Mouse (Mus musculus) cortical plate, adult 2 months (tissue): ENCODE data around the gene Setd1a. TPM values are rescaled to one million over a fixed set of nuclear protein-coding genes. Genes with fewer than 3 reads are reported as not detected.
"Not testable (repeated sequence)": the region's sequence is repeated elsewhere in the genome, so short reads cannot be mapped to it uniquely, and the experiment has no call there.

ENCODE experiments used
- H3K27ac ChIP-seq: fragments of 200-500 bp; 2 replicates; pipeline ENCODE4 v1.5.1; 2012; ENCODE audit warnings: low read length, control low read depth, inconsistent platforms; ENCODE audit not compliant: insufficient read depth
- H3K4me1 ChIP-seq: fragments of 200-500 bp; 2 replicates; pipeline ENCODE4 v1.6.1; 2011; ENCODE audit warnings: low read length; ENCODE audit not compliant: control insufficient read depth, insufficient read depth
- H3K4me3 ChIP-seq: fragments of 200-500 bp; 2 replicates; pipeline ENCODE4 v1.5.1; 2011; ENCODE audit warnings: mild to moderate bottlenecking, low read length, control low read depth; ENCODE audit not compliant: insufficient read depth
- CTCF ChIP-seq: fragments of 200-500 bp; IDR thresholded peaks from 2 replicates; pipeline ENCODE4 v1.5.1; 2011; ENCODE audit warnings: mild to moderate bottlenecking, control low read depth, low read length; ENCODE audit not compliant: insufficient read depth; ENCODE audit errors: extremely low read depth
- POLR2A ChIP-seq: fragments of 200-500 bp; IDR thresholded peaks from 2 replicates; pipeline ENCODE4 v1.6.1; 2011; ENCODE audit warnings: mild to moderate bottlenecking, low read length, control low read depth; ENCODE audit not compliant: insufficient read depth; ENCODE audit errors: extremely low read depth
- polyA plus RNA-seq: library from polyadenylated mRNA; depleted of rRNA; stranded (reverse); fragments of >200 nt; gene quantifications from 2 replicates; pipeline ENCODE4 v1.2.3, GENCODE M21; 2012; rRNA removed

Setd1a gene
- 15.7 and 16.4 TPM in 2 replicates for polyA plus RNA-seq

DNA sequence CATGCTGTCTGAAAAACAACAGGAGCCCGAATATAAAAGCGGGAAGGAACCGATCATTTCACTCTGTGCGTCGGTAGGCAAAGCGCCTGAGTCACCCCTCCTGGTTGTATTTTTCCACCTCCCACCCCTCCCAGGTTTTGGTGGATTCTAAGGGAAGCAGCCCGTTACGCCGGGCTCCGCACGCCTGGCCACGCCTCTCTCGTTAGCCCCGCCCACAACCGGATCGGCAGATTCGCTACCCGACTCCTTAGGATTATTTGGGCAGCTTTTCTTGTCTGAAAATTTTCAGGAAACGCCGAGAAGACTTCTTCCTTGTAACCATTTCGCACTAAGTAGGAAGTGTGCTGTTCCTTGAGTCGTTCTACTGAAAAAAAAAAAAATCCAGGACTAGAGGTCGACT is at the start of gene Setd1a:
TSS of gene Setd1a (plus strand) at position 245 of the 400 bp plus-strand sequence.
- H3K4me3 ChIP-seq, result peak within 1 kb of the TSS; percentile 91
- peak within 1 kb of the TSS; percentile 100 for H3K27ac ChIP-seq
- peak; percentile 74 for TF ChIP-seq POLR2A
- TF ChIP-seq CTCF, result no peak
- peaks cover 3% of the 10 kb centered on the region; the same call in 1 of the 2 replicates for H3K4me1 ChIP-seq

DNA sequence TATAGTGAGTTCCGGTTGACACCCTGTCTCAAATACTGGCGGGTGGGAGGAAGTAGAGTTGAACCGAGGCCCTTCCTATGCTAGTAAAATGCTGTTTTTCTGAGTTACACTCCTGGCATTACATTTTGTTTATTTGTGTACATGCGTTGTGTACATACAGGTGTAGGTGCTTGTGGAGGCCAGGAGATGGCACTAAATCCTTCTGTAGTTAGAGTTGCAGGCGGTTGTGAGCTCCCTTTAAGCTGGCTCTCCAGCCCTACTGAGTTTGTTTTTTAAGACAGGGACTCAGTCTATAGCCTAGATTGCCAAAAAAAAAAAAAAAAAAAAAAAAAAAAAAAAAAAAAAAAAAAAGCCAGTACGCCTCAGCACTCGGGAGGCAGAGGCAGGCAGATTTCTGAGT is 48.6 kb upstream of the Setd1a start:
- TF ChIP-seq CTCF, result no peak
- TF ChIP-seq POLR2A, result no peak
- no peak overlapping the region for H3K4me3 ChIP-seq
- H3K27ac ChIP-seq, result no peak overlapping the region
- no peaks in the 10 kb centered on the region for H3K4me1 ChIP-seq

DNA sequence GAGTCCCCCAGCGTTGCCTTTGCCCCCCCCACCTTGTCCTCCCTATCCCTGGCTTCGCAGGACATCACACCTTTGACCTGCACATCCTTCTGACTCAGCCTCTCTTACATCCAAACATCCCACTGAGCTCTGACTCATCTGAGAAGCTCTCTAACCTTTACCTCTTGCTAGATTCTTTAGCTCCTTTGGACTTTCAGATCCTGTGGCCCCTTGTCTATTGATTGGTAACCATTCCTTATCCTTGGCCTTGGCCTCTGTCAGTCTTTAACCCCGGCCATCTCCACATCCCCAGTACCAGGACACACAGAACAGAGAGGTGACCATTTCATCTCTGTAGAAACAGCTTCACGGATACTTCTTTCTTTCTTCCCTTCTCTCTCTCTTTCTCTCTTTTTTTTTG is 46.3 kb upstream of the Setd1a start:
- no peak overlapping the region for H3K4me3 ChIP-seq
- H3K27ac ChIP-seq, result no peak overlapping the region
- TF ChIP-seq CTCF, result no peak
- no peak for TF ChIP-seq POLR2A
- H3K4me1 ChIP-seq, result no peaks in the 10 kb centered on the region

DNA sequence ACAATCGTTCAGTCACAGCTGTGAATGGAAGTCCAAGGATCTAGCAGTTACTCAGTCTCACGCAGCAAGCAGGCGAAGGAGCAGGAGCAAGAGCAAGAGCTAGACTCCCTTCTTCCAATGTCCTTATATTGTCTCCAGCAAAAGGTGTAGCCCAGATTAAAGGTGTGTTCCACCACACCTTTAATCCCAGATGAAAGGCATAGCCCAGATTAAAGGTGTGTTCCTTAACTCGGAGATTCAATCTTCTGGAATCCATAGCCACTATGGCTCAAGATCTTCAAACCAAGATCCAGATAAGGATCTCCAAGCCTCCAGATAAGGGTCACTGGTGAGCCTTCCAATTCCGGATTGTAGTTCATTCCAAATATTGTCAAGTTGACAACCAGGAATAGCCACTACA is 44.4 kb upstream of the Setd1a start, which contains the start of gene Ctf2:
TSS of gene Ctf2 (minus strand) at position 101 of the 400 bp plus-strand sequence.
- H3K4me3 ChIP-seq, H3K27ac ChIP-seq, H3K4me1 ChIP-seq: not testable (repeated sequence)

DNA sequence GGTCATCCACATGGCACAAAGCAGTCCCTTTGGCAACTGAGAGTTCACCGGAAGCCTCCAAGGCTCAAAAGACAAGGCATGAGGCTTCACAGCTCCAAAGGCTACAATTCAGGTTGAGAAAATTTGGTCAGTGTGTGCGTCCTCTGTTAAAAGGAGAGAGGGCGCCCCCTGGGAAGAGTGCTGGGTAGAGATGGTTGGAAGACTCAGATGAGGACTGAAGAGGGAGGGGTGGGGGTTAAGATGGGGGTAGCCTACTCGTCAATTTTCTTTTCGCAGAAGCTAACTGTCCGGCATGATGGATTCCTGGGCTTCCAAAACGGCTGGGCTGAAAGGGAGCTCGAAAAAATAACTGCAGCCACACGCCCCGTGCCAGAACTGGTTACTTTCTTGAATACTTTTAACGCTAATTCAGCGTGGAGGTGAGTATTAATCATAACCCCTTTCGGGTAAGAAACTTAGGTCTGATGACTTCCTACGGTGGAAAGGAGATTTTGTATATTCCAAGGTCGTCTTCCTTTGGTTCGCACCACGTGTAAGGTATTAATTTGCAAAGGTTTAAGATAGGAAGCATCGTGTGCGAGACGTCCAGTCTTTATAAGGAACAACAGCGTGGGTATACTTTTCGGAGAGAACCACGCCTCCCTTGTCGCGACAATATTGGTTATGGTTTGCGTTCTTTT is 32.0 kb upstream of the Setd1a start, which contains the start of gene Fbxl19:
TSS of gene Fbxl19 (plus strand) at position 178 of the 680 bp plus-strand sequence.
- no peak within 1 kb of the TSS for H3K27ac ChIP-seq
- peak within 1 kb of the TSS; percentile 32 for H3K4me3 ChIP-seq
- no peaks in the 10 kb centered on the region for H3K4me1 ChIP-seq
- TF ChIP-seq CTCF (peak; percentile 57), POLR2A (no peak)

DNA sequence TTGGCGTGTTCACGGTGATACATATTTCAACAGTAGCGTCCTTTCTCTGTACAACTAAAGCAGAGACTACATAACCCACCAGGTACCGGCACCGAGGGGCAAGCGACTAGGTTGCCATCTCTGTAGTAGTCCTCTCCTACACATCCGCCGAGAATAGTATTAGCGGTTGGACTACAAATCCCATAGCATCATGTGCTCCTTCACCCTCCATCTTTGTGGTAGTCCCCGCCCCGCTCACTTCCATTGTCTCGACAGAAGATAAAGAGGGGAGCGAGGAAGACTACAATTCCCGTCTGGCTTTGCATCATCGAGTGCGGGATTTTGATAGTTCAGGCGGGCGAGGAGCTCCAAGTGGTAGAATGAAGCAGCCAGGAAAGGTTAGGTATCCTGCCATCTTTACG is 31.2 kb upstream of the Setd1a start:
- peak; percentile 63; the same call in 1 of the 2 replicates for TF ChIP-seq POLR2A
- no peak for TF ChIP-seq CTCF
- H3K4me1 ChIP-seq, result no peaks in the 10 kb centered on the region
- peak overlapping the region; percentile 32 for H3K4me3 ChIP-seq

DNA sequence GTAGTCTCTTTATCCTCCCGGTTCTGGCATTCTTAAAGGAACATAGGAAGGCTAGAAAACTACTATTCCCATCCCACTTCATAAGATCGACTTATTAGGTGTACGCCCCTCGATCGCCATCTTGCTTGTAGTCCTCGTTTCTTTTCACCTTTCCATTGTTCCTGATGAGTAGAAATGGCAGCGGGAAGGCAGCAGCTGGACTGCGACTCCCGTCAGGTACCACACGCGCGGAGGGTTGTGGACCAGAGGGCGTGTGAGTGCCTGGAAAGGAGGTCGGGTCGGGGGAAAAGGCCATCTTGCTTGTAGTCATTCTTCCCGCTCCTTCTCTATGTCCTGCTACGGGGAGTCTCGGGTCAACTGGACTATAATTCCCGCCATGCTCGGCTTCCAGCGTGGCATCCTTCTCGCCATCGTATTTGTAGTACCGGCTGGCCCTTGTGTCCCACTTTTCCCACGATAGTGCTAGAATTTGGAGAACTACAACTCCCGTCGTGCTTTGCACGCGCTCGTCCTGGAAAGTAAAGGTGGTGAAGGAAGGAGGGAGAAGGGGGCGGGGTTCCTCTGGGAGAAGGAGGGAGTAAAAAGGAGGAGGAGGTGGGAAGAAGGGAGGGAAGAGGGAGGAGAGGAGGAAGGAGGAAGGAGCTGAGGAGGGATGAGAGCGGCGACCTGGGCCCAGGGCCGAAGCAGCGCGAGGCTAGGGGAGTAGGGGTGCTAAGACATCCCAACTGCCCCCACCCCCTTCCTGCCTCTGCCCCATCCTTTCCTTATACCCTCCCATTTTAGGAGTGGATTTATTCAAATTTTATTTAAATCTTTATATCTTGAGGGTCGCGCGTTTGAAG is 30.6 kb upstream of the Setd1a start:
- TF ChIP-seq CTCF (no peak), POLR2A (peak; percentile 89)
- H3K4me1 ChIP-seq, result no peaks in the 10 kb centered on the region
- H3K27ac ChIP-seq, result no peak overlapping the region
- H3K4me3 ChIP-seq, result peak overlapping the region; percentile 32

More for the DNA sequence above, 31.2 kb upstream of the Setd1a start:
- no peak overlapping the region for H3K27ac ChIP-seq

DNA sequence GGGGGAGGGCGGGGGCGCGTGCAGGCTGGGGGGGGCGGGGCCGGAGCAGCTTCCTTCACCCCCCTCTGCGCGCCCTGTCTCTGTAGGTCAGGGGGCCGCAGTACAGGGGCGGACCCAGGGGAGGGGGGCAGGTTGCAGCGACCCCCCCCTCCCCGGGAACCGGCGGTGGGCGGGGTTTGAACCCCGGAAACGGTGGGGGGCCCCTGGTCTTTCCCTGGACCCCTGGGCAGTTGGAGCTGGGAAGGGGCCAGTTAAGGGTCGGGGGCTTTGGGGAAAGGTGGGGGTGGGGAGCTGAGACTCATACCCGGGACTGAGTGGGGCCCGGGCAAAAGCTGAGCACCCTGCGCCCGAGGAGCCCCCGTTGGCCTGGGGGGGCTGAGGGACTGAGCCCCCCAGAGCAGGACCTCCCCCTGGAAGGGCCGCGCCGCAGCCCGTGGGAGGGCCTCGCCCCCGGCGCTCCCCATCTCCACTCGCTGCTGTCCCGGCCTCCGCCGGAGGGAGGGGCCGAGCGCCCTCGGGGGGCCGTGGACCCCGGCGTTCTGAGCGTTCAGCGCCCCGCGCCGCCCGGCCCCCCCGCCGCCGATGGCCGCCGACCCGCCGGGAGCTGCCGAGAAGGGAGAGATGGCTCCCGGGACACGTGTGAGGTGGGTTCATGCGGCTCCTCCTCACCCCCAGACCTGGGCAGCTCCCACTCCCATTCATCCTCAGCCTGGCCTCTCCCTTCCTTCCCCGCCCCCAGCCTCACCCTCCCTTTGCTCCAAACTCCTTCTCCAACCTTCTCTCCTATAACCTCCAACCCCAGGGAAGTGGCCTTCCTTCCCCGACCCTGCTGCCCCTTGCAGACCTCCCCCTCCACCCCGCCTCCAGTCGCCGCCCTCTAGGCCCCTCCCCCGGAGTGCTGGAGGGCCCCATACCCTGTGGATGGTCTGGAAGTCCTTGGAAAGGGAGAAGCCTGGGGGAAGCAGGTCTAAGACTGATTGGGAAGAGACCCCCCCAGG is 29.7 kb upstream of the Setd1a start:
- no peaks in the 10 kb centered on the region for H3K4me1 ChIP-seq
- TF ChIP-seq POLR2A, result no peak
- TF ChIP-seq CTCF, result no peak
- no peak overlapping the region for H3K27ac ChIP-seq
- peak overlapping the region; percentile 32 for H3K4me3 ChIP-seq
